Mouse (Mus musculus): ENCODE results near the gene Dgcr8. TPM values are rescaled to one million over a fixed set of nuclear protein-coding genes. Genes with fewer than 3 reads are reported as not detected.

Gene Dgcr8
- polyA plus RNA-seq (2012; rRNA removed) = 79.7 and 82.6 TPM in 2 replicates
- 35.0 and 39.1 TPM in 2 replicates for polyA plus RNA-seq (2014; fragmentation: Nextera tagmentation; extraction: Ambion mirVana)

GRCm38 (mm10) chr16:18289067-18289588 lies at the start of gene Dgcr8:
Gene Dgcr8 (minus strand): TSS chr16:18289246.
- peak within 1 kb of the TSS; percentile 87 for H3K27ac ChIP-seq (replicated peaks; ENCODE audit: low read depth, low read length)
- peaks cover 20% of the 10 kb centered on the region for H3K36me3 ChIP-seq (ENCODE audit: control insufficient read depth, insufficient read depth, low read length)
- peak within 1 kb of the TSS; percentile 66 for H3K4me2 ChIP-seq (replicated peaks; ENCODE audit: low read depth, low read length, severe bottlenecking)
- H3K9me3 ChIP-seq (ENCODE audit: control insufficient read depth, low read length) = no peaks in the 10 kb centered on the region
- ATAC-seq (ENCODE audit: low FRiP score, low read depth) (peak; percentile 99), DNase-seq (ENCODE audit: low spot score) (peak; percentile 98)
- peak within 1 kb of the TSS; percentile 97 for H3K9ac ChIP-seq (ENCODE audit: low read depth, low read length, severe bottlenecking)
- peak; percentile 78; the same call in 1 of the 2 replicates for TF ChIP-seq POLR2A (IDR thresholded peaks at IDR 0.05; ENCODE audit: borderline replicate concordance, extremely low read depth, insufficient read depth, insufficient read length)
- H3K4me1 ChIP-seq (ENCODE audit: control insufficient read depth, insufficient read depth, low read length) = peaks cover 16% of the 10 kb centered on the region; the same call in 1 of the 2 replicates
- 0% methylated on average over 31 of the region's 71 CpGs for WGBS
- H3K4me3 ChIP-seq (replicated peaks; ENCODE audit: low read length) = peak within 1 kb of the TSS; percentile 77
- H3K27me3 ChIP-seq (ENCODE audit: control insufficient read depth, insufficient read depth, low read length) = no peaks in the 10 kb centered on the region

GRCm38 (mm10) chr16:18337261-18337660 lies 48.2 kb upstream of the Dgcr8 start:
- no peaks in the 10 kb centered on the region for H3K9me3 ChIP-seq (ENCODE audit: control insufficient read depth, low read length)
- H3K27me3 ChIP-seq (ENCODE audit: control insufficient read depth, insufficient read depth, low read length) = no peaks in the 10 kb centered on the region
- WGBS = 85% methylated on average over 4 of the region's 4 CpGs
- no peak overlapping the region for H3K9ac ChIP-seq (ENCODE audit: low read depth, low read length, severe bottlenecking)
- ATAC-seq (ENCODE audit: low FRiP score, low read depth) = no peak
- H3K4me2 ChIP-seq (replicated peaks; ENCODE audit: low read depth, low read length, severe bottlenecking) = no peak overlapping the region
- H3K4me1 ChIP-seq (ENCODE audit: control insufficient read depth, insufficient read depth, low read length) = no peaks in the 10 kb centered on the region
- no peaks in the 10 kb centered on the region for H3K36me3 ChIP-seq (ENCODE audit: control insufficient read depth, insufficient read depth, low read length)
- H3K4me3 ChIP-seq (replicated peaks; ENCODE audit: low read length) = no peak overlapping the region
- DNase-seq (ENCODE audit: low spot score) = no peak
- no peak overlapping the region for H3K27ac ChIP-seq (replicated peaks; ENCODE audit: low read depth, low read length)
- no peak for TF ChIP-seq POLR2A (IDR thresholded peaks at IDR 0.05; ENCODE audit: borderline replicate concordance, extremely low read depth, insufficient read depth, insufficient read length)

GRCm38 (mm10) chr16:18335981-18336380 lies 46.9 kb upstream of the Dgcr8 start:
- no peak for ATAC-seq (ENCODE audit: low FRiP score, low read depth)
- Histone ChIP-seq H3K36me3 (ENCODE audit: control insufficient read depth, insufficient read depth, low read length) (no peaks in the 10 kb centered on the region), H3K4me1 (ENCODE audit: control insufficient read depth, insufficient read depth, low read length) (no peaks in the 10 kb centered on the region), H3K27me3 (ENCODE audit: control insufficient read depth, insufficient read depth, low read length) (no peaks in the 10 kb centered on the region), H3K27ac (replicated peaks; ENCODE audit: low read depth, low read length) (no peak overlapping the region), H3K9me3 (ENCODE audit: control insufficient read depth, low read length) (no peaks in the 10 kb centered on the region), H3K4me3 (replicated peaks; ENCODE audit: low read length) (no peak overlapping the region), H3K9ac (ENCODE audit: low read depth, low read length, severe bottlenecking) (no peak overlapping the region), H3K4me2 (replicated peaks; ENCODE audit: low read depth, low read length, severe bottlenecking) (no peak overlapping the region)
- DNase-seq (ENCODE audit: low spot score) = no peak
- no peak for TF ChIP-seq POLR2A (IDR thresholded peaks at IDR 0.05; ENCODE audit: borderline replicate concordance, extremely low read depth, insufficient read depth, insufficient read length)
- 91% methylated on average over 3 of the region's 3 CpGs for WGBS

- Histone ChIP-seq H3K36me3 (ENCODE audit: control insufficient read depth, insufficient read depth, low read length) (no peaks in the 10 kb centered on the region), H3K4me1 (ENCODE audit: control insufficient read depth, insufficient read depth, low read length) (no peaks in the 10 kb centered on the region), H3K27ac (replicated peaks; ENCODE audit: low read depth, low read length) (no peak overlapping the region), H3K9ac (ENCODE audit: low read depth, low read length, severe bottlenecking) (no peak overlapping the region), H3K9me3 (ENCODE audit: control insufficient read depth, low read length) (no peaks in the 10 kb centered on the region), H3K4me3 (replicated peaks; ENCODE audit: low read length) (no peak overlapping the region), H3K27me3 (ENCODE audit: control insufficient read depth, insufficient read depth, low read length) (no peaks in the 10 kb centered on the region), H3K4me2 (replicated peaks; ENCODE audit: low read depth, low read length, severe bottlenecking) (no peak overlapping the region)
- no peak for ATAC-seq (ENCODE audit: low FRiP score, low read depth)
- DNase-seq (ENCODE audit: low spot score) = no peak
- 78% methylated on average over 3 of the region's 3 CpGs for WGBS
- TF ChIP-seq POLR2A (IDR thresholded peaks at IDR 0.05; ENCODE audit: borderline replicate concordance, extremely low read depth, insufficient read depth, insufficient read length) = no peak
These were observed 44.9 kb upstream of the Dgcr8 start for GRCm38 (mm10) chr16:18333976-18334375.

GRCm38 (mm10) chr16:18328524-18328923 lies 39.5 kb upstream of the Dgcr8 start:
- Histone ChIP-seq H3K4me2 (replicated peaks; ENCODE audit: low read depth, low read length, severe bottlenecking) (no peak overlapping the region), H3K4me3 (replicated peaks; ENCODE audit: low read length) (no peak overlapping the region), H3K27me3 (ENCODE audit: control insufficient read depth, insufficient read depth, low read length) (no peaks in the 10 kb centered on the region), H3K27ac (replicated peaks; ENCODE audit: low read depth, low read length) (no peak overlapping the region), H3K9ac (ENCODE audit: low read depth, low read length, severe bottlenecking) (no peak overlapping the region), H3K4me1 (ENCODE audit: control insufficient read depth, insufficient read depth, low read length) (no peaks in the 10 kb centered on the region), H3K9me3 (ENCODE audit: control insufficient read depth, low read length) (no peaks in the 10 kb centered on the region), H3K36me3 (ENCODE audit: control insufficient read depth, insufficient read depth, low read length) (no peaks in the 10 kb centered on the region)
- WGBS = 93% methylated on average over 1 of the region's 1 CpGs
- no peak for TF ChIP-seq POLR2A (IDR thresholded peaks at IDR 0.05; ENCODE audit: borderline replicate concordance, extremely low read depth, insufficient read depth, insufficient read length)
- DNase-seq (ENCODE audit: low spot score) (no peak), ATAC-seq (ENCODE audit: low FRiP score, low read depth) (no peak)

Measured in limb, embryonic 14.5 days (tissue).